Mouse (Mus musculus): Measurements from ENCODE around the gene Slc6a4. TPM values are rescaled to one million over a fixed set of nuclear protein-coding genes. Genes with fewer than 3 reads are reported as not detected.

Gene Slc6a4
- total RNA-seq (2012; rRNA removed) (not detected in 2 replicates), polyA plus RNA-seq (2012; ENCODE audit: insufficient read depth in 1 of 2, insufficient read length in 2 of 2, low read depth in 1 of 2, low replicate concordance in 2 of 2, missing spikeins in 1 of 2) (not detected)

DNA sequence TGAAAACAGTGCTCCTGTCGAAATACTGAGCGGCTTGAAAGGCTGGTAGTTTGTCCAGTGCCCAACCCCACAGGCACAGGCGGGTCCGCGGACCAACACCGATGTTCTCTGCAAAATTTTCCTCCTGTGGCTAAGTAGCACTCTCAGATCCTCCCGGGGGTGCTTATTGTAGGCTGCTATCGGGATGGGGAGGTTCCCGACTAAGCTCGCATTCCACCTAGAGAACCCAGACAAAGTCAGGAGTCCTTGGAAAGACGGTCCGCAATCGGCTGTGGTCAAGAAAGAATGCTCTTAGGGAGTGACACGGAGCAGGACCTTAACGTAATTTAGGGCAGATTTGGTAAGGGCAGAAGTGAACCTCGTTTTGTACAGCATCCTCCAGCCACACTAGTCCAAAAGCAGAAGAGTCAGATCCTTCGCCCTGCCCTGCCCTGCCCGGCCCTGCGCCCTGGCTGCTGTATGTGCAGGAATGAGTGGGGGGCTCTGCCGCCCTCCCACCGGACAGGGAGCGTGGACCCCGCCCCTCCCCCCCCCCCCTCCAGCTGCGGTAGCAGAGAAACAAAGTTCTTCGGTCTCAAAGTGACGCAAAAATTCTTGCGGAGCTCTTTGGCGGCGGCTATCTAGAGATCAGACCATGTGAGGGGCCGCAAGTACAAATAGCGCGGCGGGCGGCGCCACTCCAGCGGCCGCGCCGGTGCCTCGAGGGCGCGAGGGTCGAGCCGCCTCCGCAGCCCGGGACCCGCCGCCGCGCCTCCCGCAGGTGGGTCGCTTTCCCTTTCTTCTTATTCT is at the start of gene Slc6a4:
Gene Slc6a4 (plus strand): TSS at position 688 of the 789 bp plus-strand sequence.
- Histone ChIP-seq H3K27me3 (ENCODE audit: control insufficient read depth in 1 of 2, insufficient read depth in 2 of 2, low read length in 2 of 2) (peaks cover 0 to 4% of the 10 kb centered on the region in 2 experiments; a peak in 2 of 4 replicates), H3K9ac (ENCODE audit: control insufficient read depth, low read depth, low read length, poor library complexity, severe bottlenecking) (peak within 1 kb of the TSS; percentile 41), H3K4me3 (ENCODE audit: control insufficient read depth in 1 of 2, insufficient read depth in 1 of 2, low read depth in 2 of 2, low read length in 2 of 2) (peak within 1 kb of the TSS; percentile 53 to 61), H3K79me2 (ENCODE audit: control insufficient read depth, insufficient read depth, low read length, poor library complexity) (no peaks in the 10 kb centered on the region), H3K9me3 (replicated peaks; ENCODE audit: insufficient read depth, low read length) (no peaks in the 10 kb centered on the region), H3K27ac (ENCODE audit: control insufficient read depth, low read depth, low read length) (no peak within 1 kb of the TSS), H3K36me3 (ENCODE audit: control insufficient read depth in 1 of 2, insufficient read depth in 2 of 2, low read length in 2 of 2) (peaks cover 0 to 7% of the 10 kb centered on the region in 2 experiments; a peak in 2 of 4 replicates), H3K4me1 (ENCODE audit: control insufficient read depth in 1 of 2, insufficient read depth in 2 of 2, low read length in 2 of 2) (peaks cover 0 to 19% of the 10 kb centered on the region in 2 experiments; a peak in 2 of 4 replicates)
- TF ChIP-seq NELFE (IDR thresholded peaks at IDR 0.05; ENCODE audit: low read depth, low read length), result 0 out of 2 replicates have a peak, but pooled peaks have one; percentile 6
- no peak for TF ChIP-seq ZMIZ1 (IDR thresholded peaks at IDR 0.05; ENCODE audit: low read depth, low read length)
- TF ChIP-seq SIN3A (IDR thresholded peaks at IDR 0.05; ENCODE audit: low read length), result no peak
- peak; percentile 54 for DNase-seq (ENCODE audit: low read depth, low spot score)

DNA sequence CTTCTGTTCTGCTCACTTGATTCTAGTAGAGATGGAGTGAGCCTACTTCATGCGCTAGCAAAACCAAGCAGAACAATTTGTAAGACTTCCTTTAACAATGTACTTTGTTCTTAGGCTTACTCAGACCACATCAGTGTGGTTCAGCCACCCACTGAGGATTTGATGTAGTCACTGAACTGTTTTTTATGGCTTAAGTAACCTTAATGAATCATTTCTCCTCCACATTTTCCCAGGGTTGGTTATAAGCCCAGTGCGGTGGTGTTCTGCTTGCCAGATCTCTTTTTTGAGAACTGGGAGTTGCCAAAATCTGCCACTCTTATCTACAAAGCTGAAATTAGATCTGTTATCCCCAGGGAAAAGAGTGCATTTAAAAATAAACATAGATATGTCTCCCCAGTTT is 44.9 kb upstream of the Slc6a4 start:
- Histone ChIP-seq H3K79me2 (ENCODE audit: control insufficient read depth, insufficient read depth, low read length, poor library complexity) (no peaks in the 10 kb centered on the region), H3K4me3 (ENCODE audit: control insufficient read depth in 1 of 2, insufficient read depth in 1 of 2, low read depth in 2 of 2, low read length in 2 of 2) (no peak overlapping the region), H3K27me3 (ENCODE audit: control insufficient read depth in 1 of 2, insufficient read depth in 2 of 2, low read length in 2 of 2) (no peaks in the 10 kb centered on the region), H3K9ac (ENCODE audit: control insufficient read depth, low read depth, low read length, poor library complexity, severe bottlenecking) (no peak overlapping the region), H3K27ac (ENCODE audit: control insufficient read depth, low read depth, low read length) (no peak overlapping the region), H3K9me3 (replicated peaks; ENCODE audit: insufficient read depth, low read length) (no peaks in the 10 kb centered on the region), H3K4me1 (ENCODE audit: control insufficient read depth in 1 of 2, insufficient read depth in 2 of 2, low read length in 2 of 2) (no peaks in the 10 kb centered on the region), H3K36me3 (ENCODE audit: control insufficient read depth in 1 of 2, insufficient read depth in 2 of 2, low read length in 2 of 2) (peaks cover 0 to 36% of the 10 kb centered on the region in 2 experiments; a peak in 2 of 4 replicates)
- no peak for DNase-seq (ENCODE audit: low read depth, low spot score)
- no peak for TF ChIP-seq RCOR1 (IDR thresholded peaks at IDR 0.05; ENCODE audit: low read depth, low read length)
- TF ChIP-seq GABPA (IDR thresholded peaks at IDR 0.05; ENCODE audit: low read depth, low read length), result no peak
- TF ChIP-seq E2F4 (IDR thresholded peaks at IDR 0.05; ENCODE audit: borderline replicate concordance, low read depth, low read length), result no peak
- no peak for TF ChIP-seq USF2 (IDR thresholded peaks at IDR 0.05; ENCODE audit: borderline replicate concordance in 1 of 2, insufficient read depth in 1 of 2, low read depth in 1 of 2, low read length in 2 of 2)
- TF ChIP-seq ZKSCAN1 (IDR thresholded peaks at IDR 0.05; ENCODE audit: low read depth, low read length), result no peak
- no peak for TF ChIP-seq RAD21 (IDR thresholded peaks at IDR 0.05; ENCODE audit: low read depth, low read length)
- TF ChIP-seq UBTF (IDR thresholded peaks at IDR 0.05; ENCODE audit: borderline replicate concordance, insufficient read depth, low read depth, low read length), result no peak
- TF ChIP-seq NRF1 (IDR thresholded peaks at IDR 0.05; ENCODE audit: insufficient read depth, low read depth, low read length, poor library complexity, severe bottlenecking), result no peak
- no peak for TF ChIP-seq ZC3H11A (IDR thresholded peaks at IDR 0.05; ENCODE audit: low read depth, low read length)
- no peak for TF ChIP-seq MAFK (IDR thresholded peaks at IDR 0.05; ENCODE audit: borderline replicate concordance, low read depth, low read length)
- TF ChIP-seq NELFE (IDR thresholded peaks at IDR 0.05; ENCODE audit: low read depth, low read length), result no peak
- no peak for TF ChIP-seq ETS1 (IDR thresholded peaks at IDR 0.05; ENCODE audit: low read depth, low read length)
- no peak for TF ChIP-seq CTCF (IDR thresholded peaks at IDR 0.05 in 2 of 3, conservative IDR thresholded peaks at IDR 0.05 in 1 of 3; ENCODE audit: control insufficient read depth in 1 of 3, insufficient read depth in 1 of 3, low read depth in 2 of 3, low read length in 3 of 3, poor library complexity in 1 of 3, severe bottlenecking in 1 of 3)
- no peak for TF ChIP-seq ELF1 (IDR thresholded peaks at IDR 0.05; ENCODE audit: low read depth, low read length)
- no peak for TF ChIP-seq MYC (IDR thresholded peaks at IDR 0.05; ENCODE audit: low read depth, low read length)
- TF ChIP-seq CHD1 (IDR thresholded peaks at IDR 0.05; ENCODE audit: low read depth, low read length), result no peak
- no peak for TF ChIP-seq BHLHE40 (IDR thresholded peaks at IDR 0.05; ENCODE audit: borderline replicate concordance, low read depth, low read length)
- TF ChIP-seq TBP (IDR thresholded peaks at IDR 0.05; ENCODE audit: low read depth, low read length), result no peak
- no peak for TF ChIP-seq POLR2AphosphoS2 (IDR thresholded peaks at IDR 0.05; ENCODE audit: low read length)
